In the genomic region with DNA sequence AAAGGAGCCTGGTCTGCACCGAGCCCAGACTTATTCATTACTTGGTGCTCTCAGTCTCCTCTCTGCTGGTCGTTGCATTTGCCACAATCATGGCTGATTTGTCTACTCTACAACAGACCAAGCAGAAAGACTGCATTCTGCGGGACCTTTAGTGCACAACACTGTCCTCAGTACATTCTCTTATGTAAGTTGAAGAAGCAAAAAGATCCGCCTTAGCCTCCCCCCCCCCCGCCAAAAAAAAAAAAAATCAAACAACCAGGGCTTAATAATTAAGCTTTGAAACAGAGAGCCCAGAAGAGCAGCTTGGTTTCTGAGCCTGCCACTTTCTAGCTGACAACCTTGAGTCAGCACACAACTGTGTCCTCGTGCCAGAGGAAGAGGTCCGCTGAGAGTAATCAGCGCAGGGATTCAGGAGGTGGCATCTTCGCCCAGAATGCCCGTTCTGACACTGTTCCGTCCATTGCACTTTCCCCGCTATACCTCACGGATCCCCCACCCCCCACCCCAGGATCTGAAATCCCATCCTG, we compare ENCODE assay signal across 8 mouse cellular contexts. TPM values are rescaled to one million over a fixed set of nuclear protein-coding genes. Genes with fewer than 3 reads are reported as not detected.
A peak's percentile ranks its signal among the peaks of the same experiment; 100 is the strongest.
DNase-seq lines count a peak whose midpoint lies in the region; ATAC-seq and TF ChIP-seq lines count a peak whose summit lies in the region.

No protein-coding gene starts in this region.

- 0 out of 2 replicates have a peak, but pooled peaks have one; percentile 10 for ATAC-seq in forebrain, embryonic 12.5 days (ENCODE audit: low FRiP score)
- peak; percentile 25 for ATAC-seq in neural tube, embryonic 13.5 days (ENCODE audit: low read depth)

- H3K27ac ChIP-seq in testis, adult 2 months (ENCODE audit: control insufficient read depth, insufficient read depth, low read depth, low read length): peak overlapping the region; percentile 81; the same call in 1 of the 2 replicates
- no peak overlapping the region for H3K27ac ChIP-seq in forebrain, embryonic 12.5 days
- H3K27ac ChIP-seq in neural tube, embryonic 13.5 days (replicated peaks): no peak overlapping the region

- peak overlapping the region; percentile 81 for H3K9ac ChIP-seq in forebrain, embryonic 12.5 days
- peak overlapping the region; percentile 88 for H3K9ac ChIP-seq in neural tube, embryonic 13.5 days

- H3K4me3 ChIP-seq in testis, adult 2 months (ENCODE audit: control insufficient read depth, low read depth, low read length): peak overlapping the region; percentile 99
- peak overlapping the region; percentile 91 for H3K4me3 ChIP-seq in forebrain, embryonic 12.5 days (replicated peaks)
- peak overlapping the region; percentile 83 for H3K4me3 ChIP-seq in neural tube, embryonic 13.5 days

- H3K9me3 ChIP-seq in forebrain, embryonic 12.5 days: no peaks in the 10 kb centered on the region
- H3K9me3 ChIP-seq in neural tube, embryonic 13.5 days: no peaks in the 10 kb centered on the region

- peaks cover 2% of the 10 kb centered on the region for H3K36me3 ChIP-seq in testis, adult 2 months (ENCODE audit: control insufficient read depth, insufficient read depth, low read length)
- peaks cover 31% of the 10 kb centered on the region for H3K36me3 ChIP-seq in forebrain, embryonic 12.5 days (replicated peaks)
- peaks cover 31% of the 10 kb centered on the region for H3K36me3 ChIP-seq in neural tube, embryonic 13.5 days

- peak overlapping the region; percentile 69 for H3K4me2 ChIP-seq in forebrain, embryonic 12.5 days
- peak overlapping the region; percentile 79 for H3K4me2 ChIP-seq in neural tube, embryonic 13.5 days

- peaks cover 6% of the 10 kb centered on the region for H3K4me1 ChIP-seq in testis, adult 2 months (ENCODE audit: control insufficient read depth, insufficient read depth, low read length)
- peaks cover 11% of the 10 kb centered on the region for H3K4me1 ChIP-seq in forebrain, embryonic 12.5 days
- H3K4me1 ChIP-seq in neural tube, embryonic 13.5 days (replicated peaks): peaks cover 15% of the 10 kb centered on the region

- H3K27me3 ChIP-seq in testis, adult 2 months (ENCODE audit: control insufficient read depth, insufficient read depth, low read length): no peaks in the 10 kb centered on the region
- H3K27me3 ChIP-seq in forebrain, embryonic 12.5 days: no peaks in the 10 kb centered on the region
- H3K27me3 ChIP-seq in neural tube, embryonic 13.5 days: no peaks in the 10 kb centered on the region

- TF ChIP-seq POLR2A in testis, adult 2 months (IDR thresholded peaks at IDR 0.05; ENCODE audit: control insufficient read depth, low read depth, low read length): no peak

- no peak for TF ChIP-seq CTCF in testis, adult 2 months (IDR thresholded peaks at IDR 0.05; ENCODE audit: control insufficient read depth, insufficient read depth, insufficient replicate concordance, low read depth, low read length)

- 8% methylated on average over 13 of the region's 13 CpGs for WGBS in forebrain, embryonic 12.5 days
- 8% methylated on average over 13 of the region's 13 CpGs for WGBS in neural tube, embryonic 13.5 days

- DNase-seq in testis, postnatal 14 days (ENCODE audit: low spot score): no peak
- DNase-seq in kidney, postnatal 25 days: peak; percentile 37 to 73
- no peak for DNase-seq in cerebellum, postnatal 4 days (ENCODE audit: low spot score in 2 of 2)
- no peak for DNase-seq in urinary bladder, postnatal 14 days (ENCODE audit: low spot score)
- no peak for DNase-seq in right cerebral cortex, postnatal 4 days

RNA-seq across cellular contexts. Expression of gene Polr3a, which starts 0.6 kb away (rescaled TPM):
- 5.9 and 6.8 TPM in 2 replicates for polyA plus RNA-seq in testis, adult 2 months (2012; rRNA removed)
- 19.3 and 21.3 TPM in 2 replicates for polyA plus RNA-seq in forebrain, embryonic 12.5 days (2016; fragmentation: Nextera tagmentation; extraction: Ambion mirVana)
- 18.3 and 22.8 TPM in 2 replicates for polyA plus RNA-seq in neural tube, embryonic 13.5 days (2015; fragmentation: Nextera tagmentation; extraction: Ambion mirVana)

RNA-seq across cellular contexts. Expression of gene Rps24, which starts 0.6 kb away (rescaled TPM):
- 1,016 and 1,252 TPM in 2 replicates for polyA plus RNA-seq in testis, adult 2 months (2012; rRNA removed)
- 998 and 1,043 TPM in 2 replicates for polyA plus RNA-seq in forebrain, embryonic 12.5 days (2016; fragmentation: Nextera tagmentation; extraction: Ambion mirVana)
- 669 and 687 TPM in 2 replicates for polyA plus RNA-seq in neural tube, embryonic 13.5 days (2015; fragmentation: Nextera tagmentation; extraction: Ambion mirVana)

Comparison
In these comparisons a context has a peak if more than half of its experiments do, and no peak if none do; other contexts are left out.
1. DNase-seq: peak in kidney, postnatal 25 days (2 of 2); none in testis, postnatal 14 days (single experiment), cerebellum, postnatal 4 days (0 of 2), urinary bladder, postnatal 14 days (single experiment) and right cerebral cortex, postnatal 4 days (single experiment).
2. Peak in every context shown above with its lines, with median percentiles within 50 percentile points of each other: H3K4me3 ChIP-seq.